Mouse (Mus musculus) erythroblast, embryonic 14.5 days (primary cell): ENCODE measurements around the gene Sp3.

ENCODE experiments used
- GATA1 ChIP-seq: IDR thresholded peaks from 2 replicates; pipeline ENCODE4 v1.6.1; 2012; ENCODE audit warnings: low read length, inconsistent platforms, mixed read lengths
- TAL1 ChIP-seq: IDR thresholded peaks from 3 replicates; pipeline ENCODE4 v1.6.1; 2012; ENCODE audit warnings: low read length, inconsistent platforms, mixed read lengths

GRCm38 (mm10) chr2:73007472-73007871 is 27.2 kb upstream of the Sp3 start:
- TF ChIP-seq TAL1 (no peak), GATA1 (no peak)
